Mouse (Mus musculus): ENCODE results near the gene Prss36.
"Not testable (repeated sequence)": the region's sequence is repeated elsewhere in the genome, so short reads cannot be mapped to it uniquely, and the experiment has no call there.

Prss36 gene

GRCm38 (mm10) chr7:127946470-127947023, at the start of gene Prss36:
Prss36 (minus strand) TSS chr7:127946725.
- no peak for DNase-seq (ENCODE audit: low spot score)

- DNase-seq (ENCODE audit: low spot score), result peak; percentile 32
Observed at GRCm38 (mm10) chr7:127993341-127993977, 46.9 kb upstream of the Prss36 start, which contains the start of gene Pycard. Pycard (minus strand) TSS chr7:127993867.

GRCm38 (mm10) chr7:127992488-127993340, 46.2 kb upstream of the Prss36 start:
- no peak for DNase-seq (ENCODE audit: low spot score)

GRCm38 (mm10) chr7:127991643-127992487, 45.3 kb upstream of the Prss36 start:
- peak; percentile 55 for DNase-seq (ENCODE audit: low spot score)

- DNase-seq (ENCODE audit: low spot score), result no peak
Observed at GRCm38 (mm10) chr7:127988904-127989303, 42.4 kb upstream of the Prss36 start.

GRCm38 (mm10) chr7:127980606-127981005, 34.1 kb upstream of the Prss36 start:
- no peak for DNase-seq (ENCODE audit: low spot score)

GRCm38 (mm10) chr7:127978856-127979255, 32.3 kb upstream of the Prss36 start:
- DNase-seq (ENCODE audit: low spot score), result no peak

- DNase-seq (ENCODE audit: low spot score), result no peak
Observed at GRCm38 (mm10) chr7:127974413-127974930, 27.9 kb upstream of the Prss36 start.

GRCm38 (mm10) chr7:127967922-127968828, 21.6 kb upstream of the Prss36 start:
- peak; percentile 55 for DNase-seq (ENCODE audit: low spot score)

GRCm38 (mm10) chr7:127967004-127967921, 20.7 kb upstream of the Prss36 start, which contains the start of gene Fus:
Fus (plus strand) TSS chr7:127967457.
- peak; percentile 96 for DNase-seq (ENCODE audit: low spot score)

- no peak for DNase-seq (ENCODE audit: low spot score)
Observed at GRCm38 (mm10) chr7:127966371-127966918, 19.9 kb upstream of the Prss36 start.

GRCm38 (mm10) chr7:127959364-127959763, 12.8 kb upstream of the Prss36 start:
- no peak for DNase-seq (ENCODE audit: low spot score)

- no peak for DNase-seq (ENCODE audit: low spot score)
Observed at GRCm38 (mm10) chr7:127952864-127953581, 6.5 kb upstream of the Prss36 start.

GRCm38 (mm10) chr7:127944614-127945013, 1.9 kb downstream of the Prss36 start:
- no peak for DNase-seq (ENCODE audit: low spot score)

GRCm38 (mm10) chr7:127942097-127942496, 4.4 kb downstream of the Prss36 start:
- DNase-seq (ENCODE audit: low spot score), result not testable (repeated sequence)

GRCm38 (mm10) chr7:127936216-127936884, 10.2 kb downstream of the Prss36 start:
- no peak for DNase-seq (ENCODE audit: low spot score)

GRCm38 (mm10) chr7:127935748-127936159, 10.8 kb downstream of the Prss36 start:
- no peak for DNase-seq (ENCODE audit: low spot score)

All from spleen, adult 12 weeks (tissue).